In the genomic region with DNA sequence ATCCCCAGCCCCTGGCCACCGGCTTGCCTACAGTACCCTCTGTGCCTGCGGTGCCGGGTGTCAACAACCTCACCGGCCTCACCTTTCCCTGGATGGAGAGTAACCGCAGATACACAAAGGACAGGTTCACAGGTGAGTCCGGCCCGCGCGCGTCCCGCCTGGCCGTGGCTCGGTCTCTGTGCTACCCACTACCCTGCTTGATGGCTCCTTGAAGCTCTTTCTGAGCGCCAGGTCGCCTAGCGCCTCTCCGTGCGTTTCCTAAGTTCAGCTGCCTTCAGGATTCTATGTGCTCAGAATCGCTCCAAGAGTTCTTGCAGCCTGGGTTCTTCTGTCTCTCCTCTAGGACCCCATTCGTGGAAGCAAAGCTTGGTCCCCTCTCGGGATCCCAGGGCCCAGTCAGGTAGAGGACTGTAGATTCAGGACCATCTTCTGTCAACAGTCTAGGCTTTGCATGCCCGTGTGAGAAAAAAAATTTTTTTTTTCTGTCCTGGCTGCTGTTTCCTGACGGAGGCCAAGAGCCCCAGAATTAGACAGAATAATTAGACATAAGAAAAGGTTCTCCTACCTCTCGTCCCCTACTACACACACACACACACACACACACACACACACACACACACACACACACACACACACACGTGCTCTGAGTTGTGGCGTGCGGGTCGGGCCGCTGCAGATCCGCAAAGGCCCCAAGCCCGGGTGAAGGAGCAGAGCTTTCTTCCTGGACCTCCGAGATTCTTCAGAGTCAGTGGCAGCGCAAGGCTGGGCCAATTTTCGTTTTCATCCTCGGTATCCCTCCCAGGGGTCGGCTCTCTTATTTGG, we compare ENCODE assay signal across 11 mouse cellular contexts. TPM values are rescaled to one million over a fixed set of nuclear protein-coding genes. Genes with fewer than 3 reads are reported as not detected.
DNase-seq lines count a peak whose midpoint lies in the region; ATAC-seq and TF ChIP-seq lines count a peak whose summit lies in the region.
"Had no signal": no experiment of that assay in that cellular context is flagged by ENCODE, and none has a peak within 500 bp of the region (broad histone marks: within the 10 kb centered on the region; RNA-seq: fewer than 3 reads in every experiment).

No protein-coding gene starts in this region.

- TF ChIP-seq EP300 in stomach, postnatal 0 days (optimal IDR thresholded peaks at IDR 0.05): no peak

- WGBS in heart, embryonic 10.5 days: 3% methylated on average over 36 of the region's 36 CpGs
- WGBS in midbrain, embryonic 11.5 days: under 1% methylated on average over 35 of the region's 36 CpGs
- 2% methylated on average over 36 of the region's 36 CpGs for WGBS in midbrain, embryonic 16.5 days
- WGBS in limb, embryonic 11.5 days: under 1% methylated on average over 36 of the region's 36 CpGs
- 5% methylated on average over 36 of the region's 36 CpGs for WGBS in stomach, postnatal 0 days

- H3K4me3 ChIP-seq in heart, embryonic 10.5 days: peak overlapping the region; percentile 57
- H3K4me3 ChIP-seq in midbrain, embryonic 11.5 days (ENCODE audit: low read depth, low read length): 0 out of 2 replicates have a peak overlapping the region, but pooled peaks have one; percentile 13
- no peak overlapping the region for H3K4me3 ChIP-seq in midbrain, embryonic 16.5 days (ENCODE audit: low read depth, low read length)
- peak overlapping the region; percentile 16; the same call in 1 of the 2 replicates for H3K4me3 ChIP-seq in limb, embryonic 11.5 days (ENCODE audit: low read depth, low read length)
- no peak overlapping the region for H3K4me3 ChIP-seq in stomach, postnatal 0 days (ENCODE audit: low read depth, low read length)

- H3K36me3 ChIP-seq in heart, embryonic 10.5 days: no peaks in the 10 kb centered on the region
- no peaks in the 10 kb centered on the region for H3K36me3 ChIP-seq in midbrain, embryonic 11.5 days (ENCODE audit: control insufficient read depth, insufficient read depth, low read length)
- no peaks in the 10 kb centered on the region for H3K36me3 ChIP-seq in midbrain, embryonic 16.5 days (ENCODE audit: control insufficient read depth, insufficient read depth, low read length)
- no peaks in the 10 kb centered on the region for H3K36me3 ChIP-seq in limb, embryonic 11.5 days (ENCODE audit: control insufficient read depth, insufficient read depth, low read length)
- no peaks in the 10 kb centered on the region for H3K36me3 ChIP-seq in stomach, postnatal 0 days (ENCODE audit: control insufficient read depth, insufficient read depth, low read length)

- H3K4me1 ChIP-seq in heart, embryonic 10.5 days: peaks cover 46% of the 10 kb centered on the region
- peaks cover 6% of the 10 kb centered on the region for H3K4me1 ChIP-seq in midbrain, embryonic 11.5 days (ENCODE audit: control insufficient read depth, insufficient read depth, low read length)
- H3K4me1 ChIP-seq in midbrain, embryonic 16.5 days (ENCODE audit: control insufficient read depth, insufficient read depth, low read length): peaks cover 8% of the 10 kb centered on the region; the same call in 1 of the 2 replicates
- peaks cover 13% of the 10 kb centered on the region for H3K4me1 ChIP-seq in limb, embryonic 11.5 days (ENCODE audit: control insufficient read depth, insufficient read depth, low read length)
- no peaks in the 10 kb centered on the region; the same call in 1 of the 2 replicates for H3K4me1 ChIP-seq in stomach, postnatal 0 days (replicated peaks; ENCODE audit: control insufficient read depth, insufficient read depth)

- H3K4me2 ChIP-seq in midbrain, embryonic 11.5 days: peak overlapping the region; percentile 35; the same call in 1 of the 2 replicates
- H3K4me2 ChIP-seq in midbrain, embryonic 16.5 days (ENCODE audit: low read length): no peak overlapping the region
- peak overlapping the region; percentile 40 for H3K4me2 ChIP-seq in limb, embryonic 11.5 days (ENCODE audit: low read depth, severe bottlenecking)
- H3K4me2 ChIP-seq in stomach, postnatal 0 days (replicated peaks; ENCODE audit: low read depth): peak overlapping the region; percentile 32

- no peaks in the 10 kb centered on the region for H3K9me3 ChIP-seq in heart, embryonic 10.5 days
- H3K9me3 ChIP-seq in midbrain, embryonic 11.5 days (ENCODE audit: control insufficient read depth, low read length): peaks cover 4% of the 10 kb centered on the region; the same call in 1 of the 2 replicates
- no peaks in the 10 kb centered on the region for H3K9me3 ChIP-seq in midbrain, embryonic 16.5 days (replicated peaks; ENCODE audit: control insufficient read depth, low read length, poor library complexity, severe bottlenecking)
- no peaks in the 10 kb centered on the region for H3K9me3 ChIP-seq in limb, embryonic 11.5 days (ENCODE audit: control insufficient read depth, low read length)
- no peaks in the 10 kb centered on the region for H3K9me3 ChIP-seq in stomach, postnatal 0 days (ENCODE audit: control insufficient read depth, low read length)

- no peak overlapping the region for H3K9ac ChIP-seq in midbrain, embryonic 11.5 days (ENCODE audit: low read length)
- H3K9ac ChIP-seq in midbrain, embryonic 16.5 days (ENCODE audit: low read depth, low read length): no peak overlapping the region
- H3K9ac ChIP-seq in limb, embryonic 11.5 days (ENCODE audit: low read length): no peak overlapping the region
- no peak overlapping the region for H3K9ac ChIP-seq in stomach, postnatal 0 days (ENCODE audit: low read length)

- no peak for ATAC-seq in midbrain, embryonic 11.5 days (ENCODE audit: low FRiP score)
- no peak for ATAC-seq in midbrain, embryonic 16.5 days
- no peak for ATAC-seq in limb, embryonic 11.5 days (ENCODE audit: insufficient number of reproducible peaks, low FRiP score, low TSS enrichment, low read depth)
- no peak for ATAC-seq in stomach, postnatal 0 days (ENCODE audit: low FRiP score, low TSS enrichment)

- no peak for DNase-seq in heart, embryonic 10.5 days (ENCODE audit: low spot score)
- no peak for DNase-seq in heart, adult 9 months (ENCODE audit: low spot score in 2 of 2)
- DNase-seq in midbrain, embryonic 11.5 days (ENCODE audit: low spot score, missing footprints): peak; percentile 94
- DNase-seq in limb, embryonic 11.5 days (ENCODE audit: low spot score): peak; percentile 63
- no peak for DNase-seq in stomach, postnatal 0 days (ENCODE audit: low spot score)
- no peak for DNase-seq in cerebellum, postnatal 4 days (ENCODE audit: low spot score in 2 of 2)
- DNase-seq in cerebellum, adult 8-10 months: no peak
- DNase-seq: cerebellum, adult 9-11 months; gastrocnemius, postnatal 36 days; layer of hippocampus, adult 9-11 months had no signal

- no peak for TF ChIP-seq CTCF in stomach, postnatal 0 days (IDR thresholded peaks at IDR 0.05; ENCODE audit: low read depth)

- H3K27me3 ChIP-seq in heart, embryonic 10.5 days (ENCODE audit: insufficient read depth, poor library complexity, severe bottlenecking): peaks cover 99% of the 10 kb centered on the region
- H3K27me3 ChIP-seq in midbrain, embryonic 11.5 days (ENCODE audit: control insufficient read depth, insufficient read depth, low read length): peaks cover 99% of the 10 kb centered on the region
- H3K27me3 ChIP-seq in midbrain, embryonic 16.5 days (ENCODE audit: control insufficient read depth, insufficient read depth, low read depth, low read length): peaks cover 77% of the 10 kb centered on the region
- peaks cover 92% of the 10 kb centered on the region for H3K27me3 ChIP-seq in limb, embryonic 11.5 days (ENCODE audit: control insufficient read depth, insufficient read depth, low read length)
- peaks cover 48% of the 10 kb centered on the region for H3K27me3 ChIP-seq in stomach, postnatal 0 days (ENCODE audit: control insufficient read depth, insufficient read depth, low read length)

- peak overlapping the region; percentile 73 for H3K27ac ChIP-seq in heart, embryonic 10.5 days
- no peak overlapping the region for H3K27ac ChIP-seq in midbrain, embryonic 11.5 days (ENCODE audit: low read depth, low read length)
- no peak overlapping the region for H3K27ac ChIP-seq in midbrain, embryonic 16.5 days (ENCODE audit: low read length)
- no peak overlapping the region for H3K27ac ChIP-seq in limb, embryonic 11.5 days (replicated peaks; ENCODE audit: low read depth, low read length)
- no peak overlapping the region for H3K27ac ChIP-seq in stomach, postnatal 0 days (replicated peaks)

RNA-seq across cellular contexts. Expression of a gene that starts 1.1 kb away (rescaled TPM):
- 1.0 and 4.1 TPM in 2 replicates for polyA plus RNA-seq in heart, embryonic 10.5 days (2016; fragmentation: Nextera tagmentation; extraction: Ambion mirVana)
- polyA plus RNA-seq in midbrain, embryonic 11.5 days (2014; fragmentation: Nextera tagmentation; extraction: Ambion mirVana): 0.27 and 0.32 TPM in 2 replicates
- polyA plus RNA-seq in midbrain, embryonic 16.5 days (2015; fragmentation: Nextera tagmentation; extraction: Ambion mirVana): not detected in 2 replicates
- polyA plus RNA-seq in limb, embryonic 11.5 days (2014; fragmentation: Nextera tagmentation; extraction: Ambion mirVana): 0.13 and 0.17 TPM in 2 replicates
- not detected in 2 replicates for polyA plus RNA-seq in stomach, postnatal 0 days (2015; fragmentation: Nextera tagmentation; extraction: Ambion mirVana)

Comparison
In these comparisons a context has a peak if more than half of its experiments do, and no peak if none do; other contexts are left out.
1. H3K4me3 ChIP-seq: peak in heart, embryonic 10.5 days (single experiment), midbrain, embryonic 11.5 days (single experiment) and limb, embryonic 11.5 days (single experiment); none in midbrain, embryonic 16.5 days (single experiment) and stomach, postnatal 0 days (single experiment).
2. DNase-seq: peak in midbrain, embryonic 11.5 days (single experiment) and limb, embryonic 11.5 days (single experiment); none in heart, embryonic 10.5 days (single experiment), heart, adult 9 months (0 of 2), stomach, postnatal 0 days (single experiment), cerebellum, postnatal 4 days (0 of 2) and cerebellum, adult 8-10 months (single experiment).